ENCODE assay signal across 24 mouse cellular contexts in genomic region chr6:93890011-93890410, GRCm38 (mm10).
"Had no signal": no experiment of that assay in that cellular context is flagged by ENCODE, and none has a peak within 500 bp of the region (broad histone marks: within the 10 kb centered on the region; RNA-seq: fewer than 3 reads in every experiment).

No protein-coding gene starts in this region.

- H3K27me3 ChIP-seq: embryonic facial prominence, embryonic 12.5 days; embryonic facial prominence, embryonic 13.5 days; embryonic facial prominence, embryonic 15.5 days; forebrain, embryonic 12.5 days; forebrain, embryonic 13.5 days; forebrain, embryonic 15.5 days had no signal

- ATAC-seq: forebrain, embryonic 13.5 days; forebrain, embryonic 14.5 days; forebrain, embryonic 15.5 days; forebrain, embryonic 16.5 days; forebrain, postnatal 0 days had no signal

- H3K27ac ChIP-seq: embryonic facial prominence, embryonic 10.5 days; embryonic facial prominence, embryonic 12.5 days; embryonic facial prominence, embryonic 13.5 days; embryonic facial prominence, embryonic 15.5 days; forebrain, embryonic 10.5 days; forebrain, embryonic 12.5 days; forebrain, embryonic 13.5 days; forebrain, embryonic 15.5 days; gastrocnemius, adult 2 months; heart, adult 2 months had no signal

- H3K4me3 ChIP-seq: embryonic facial prominence, embryonic 10.5 days; embryonic facial prominence, embryonic 12.5 days; embryonic facial prominence, embryonic 13.5 days; embryonic facial prominence, embryonic 15.5 days; erythroblast, embryonic 14.5 days; forebrain, embryonic 10.5 days; forebrain, embryonic 12.5 days; forebrain, embryonic 13.5 days; forebrain, embryonic 15.5 days; gastrocnemius, adult 2 months; heart, adult 2 months had no signal

- DNase-seq: cerebellum, adult 9-10 months; cerebellum, adult 9-11 months; cerebellum, postnatal 14 days; cerebellum, postnatal 36 days; embryo, embryonic 11 days; forebrain, postnatal 0 days; gastrocnemius, adult 2 months; gastrocnemius, postnatal 10 days; gastrocnemius, postnatal 14 days; gastrocnemius, postnatal 25 days; gastrocnemius, postnatal 36 days; heart, adult 18-20 months; heart, adult 2 months had no signal

- H3K36me3 ChIP-seq: embryonic facial prominence, embryonic 12.5 days; embryonic facial prominence, embryonic 13.5 days; embryonic facial prominence, embryonic 15.5 days; forebrain, embryonic 15.5 days had no signal

- H3K4me1 ChIP-seq: embryonic facial prominence, embryonic 15.5 days had no signal

- H3K9ac ChIP-seq: embryonic facial prominence, embryonic 12.5 days; embryonic facial prominence, embryonic 13.5 days; embryonic facial prominence, embryonic 15.5 days; forebrain, embryonic 12.5 days; forebrain, embryonic 13.5 days; forebrain, embryonic 15.5 days; forebrain, postnatal 0 days had no signal

- H3K4me2 ChIP-seq: embryonic facial prominence, embryonic 12.5 days; embryonic facial prominence, embryonic 13.5 days; embryonic facial prominence, embryonic 15.5 days; forebrain, embryonic 12.5 days; forebrain, embryonic 13.5 days; forebrain, embryonic 15.5 days had no signal

- H3K9me3 ChIP-seq: embryonic facial prominence, embryonic 10.5 days; embryonic facial prominence, embryonic 12.5 days; embryonic facial prominence, embryonic 13.5 days; embryonic facial prominence, embryonic 15.5 days; forebrain, embryonic 10.5 days; forebrain, embryonic 12.5 days; forebrain, embryonic 13.5 days; forebrain, embryonic 15.5 days had no signal
